Mouse (Mus musculus) lung, adult 2 months (tissue): ENCODE data around the gene Brinp2. TPM values are rescaled to one million over a fixed set of nuclear protein-coding genes. Genes with fewer than 3 reads are reported as not detected.
A peak's percentile ranks its signal among the peaks of the same experiment; 100 is the strongest.

Experiments
- DNase-seq: peaks from one replicate; pipeline ENCODE4 v3.0.0; 2022
- H3K4me1 ChIP-seq: fragments of 200-500 bp; 2 replicates; pipeline ENCODE4 v1.6.1; 2011; ENCODE audit warnings: low read length; ENCODE audit not compliant: control insufficient read depth, insufficient read depth
- H3K4me3 ChIP-seq: fragments of 200-500 bp; replicated peaks from 2 replicates; pipeline ENCODE3; 2011; ENCODE audit warnings: low read depth, mild to moderate bottlenecking, control low read depth, low read length; ENCODE audit errors: extremely low read depth
- CTCF ChIP-seq: fragments of 200-500 bp; IDR thresholded peaks from 2 replicates; pipeline ENCODE4 v1.5.1; 2011; ENCODE audit warnings: mild to moderate bottlenecking, low read length, control low read depth; ENCODE audit not compliant: insufficient read depth
- POLR2A ChIP-seq: fragments of 200-500 bp; IDR thresholded peaks from 2 replicates; pipeline ENCODE4 v1.6.1; 2011; ENCODE audit warnings: low read depth, mild to moderate bottlenecking, control low read depth, low read length, borderline replicate concordance; ENCODE audit errors: extremely low read depth
- WGBS: fragments of 180-500 bp; shearing (Covaris S2); methylation state at CpG from one replicate; pipeline ENCODE4 v1.1.7; 2018; 5-methylcytosine and 5-hydroxymethylcytosine counted together
- polyA plus RNA-seq: library from polyadenylated mRNA; depleted of rRNA; stranded (reverse); fragments of >200 nt; gene quantifications from 2 replicates; pipeline ENCODE4 v1.2.3, GENCODE M21; 2012

The Brinp2 gene
- polyA plus RNA-seq, 1 experiment, result 0.22 TPM

DNA sequence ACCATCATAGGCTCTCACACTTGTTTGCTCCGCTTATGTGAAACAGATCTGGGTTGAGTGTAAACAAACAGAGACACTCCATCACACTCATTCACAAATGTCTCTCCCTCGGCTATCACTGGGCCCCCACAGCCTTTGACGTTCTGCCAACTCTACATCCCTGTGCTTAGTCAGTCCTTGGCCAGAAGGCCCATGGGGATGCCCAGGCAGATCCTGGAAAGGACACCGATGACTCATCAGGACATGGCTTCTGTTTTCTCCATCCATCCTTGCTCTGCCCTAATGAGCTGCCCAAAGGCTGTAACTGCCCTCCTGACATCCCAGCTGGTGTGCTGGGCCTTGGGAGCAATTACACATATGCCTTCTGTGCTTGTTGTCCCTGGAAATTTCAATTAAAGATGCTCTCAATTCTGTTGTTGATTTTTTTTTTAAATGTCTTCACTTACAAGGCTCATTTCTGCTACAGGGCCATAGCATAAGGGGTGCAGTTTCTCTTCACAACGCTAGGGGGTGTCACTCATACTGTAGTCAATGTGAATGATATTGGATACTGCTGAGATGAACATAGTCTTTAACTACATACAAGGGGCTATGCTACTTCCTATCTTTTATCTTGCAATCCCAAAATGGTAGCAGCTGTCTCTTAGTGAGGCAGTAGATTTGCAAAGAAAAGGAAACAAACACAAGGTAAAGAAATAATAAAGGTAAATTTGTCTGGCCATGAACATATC lies 45.5 kb downstream of the Brinp2 start:
- no peak for DNase-seq
- H3K4me1 ChIP-seq, result no peaks in the 10 kb centered on the region
- H3K4me3 ChIP-seq, result no peak overlapping the region
- 60% methylated on average over 5 of the region's 5 CpGs for WGBS
- TF ChIP-seq CTCF, result no peak
- no peak for TF ChIP-seq POLR2A

DNA sequence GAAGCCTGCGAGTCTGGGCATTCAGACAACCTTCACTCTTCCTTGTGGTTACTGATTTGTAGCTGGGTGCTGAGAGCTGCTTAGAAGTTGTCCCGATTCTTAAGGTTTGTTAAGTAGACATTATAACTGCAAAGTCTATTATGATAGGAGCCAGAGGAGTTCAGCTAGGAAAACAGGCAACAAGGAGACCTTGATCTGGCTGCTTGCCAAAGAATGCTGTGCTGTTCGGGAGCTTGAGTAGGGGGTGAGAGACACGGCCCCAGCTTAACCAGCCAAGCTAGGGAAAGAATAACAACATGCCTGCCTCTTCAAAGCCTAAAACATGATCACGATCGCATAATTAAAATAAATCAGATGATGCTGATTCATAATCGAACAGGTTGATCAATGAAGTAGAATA lies 59.1 kb downstream of the Brinp2 start:
- Histone ChIP-seq H3K4me1 (no peaks in the 10 kb centered on the region), H3K4me3 (no peak overlapping the region)
- no peak for TF ChIP-seq CTCF
- TF ChIP-seq POLR2A, result no peak
- WGBS, result 52% methylated on average over 7 of the region's 7 CpGs
- DNase-seq, result no peak

DNA sequence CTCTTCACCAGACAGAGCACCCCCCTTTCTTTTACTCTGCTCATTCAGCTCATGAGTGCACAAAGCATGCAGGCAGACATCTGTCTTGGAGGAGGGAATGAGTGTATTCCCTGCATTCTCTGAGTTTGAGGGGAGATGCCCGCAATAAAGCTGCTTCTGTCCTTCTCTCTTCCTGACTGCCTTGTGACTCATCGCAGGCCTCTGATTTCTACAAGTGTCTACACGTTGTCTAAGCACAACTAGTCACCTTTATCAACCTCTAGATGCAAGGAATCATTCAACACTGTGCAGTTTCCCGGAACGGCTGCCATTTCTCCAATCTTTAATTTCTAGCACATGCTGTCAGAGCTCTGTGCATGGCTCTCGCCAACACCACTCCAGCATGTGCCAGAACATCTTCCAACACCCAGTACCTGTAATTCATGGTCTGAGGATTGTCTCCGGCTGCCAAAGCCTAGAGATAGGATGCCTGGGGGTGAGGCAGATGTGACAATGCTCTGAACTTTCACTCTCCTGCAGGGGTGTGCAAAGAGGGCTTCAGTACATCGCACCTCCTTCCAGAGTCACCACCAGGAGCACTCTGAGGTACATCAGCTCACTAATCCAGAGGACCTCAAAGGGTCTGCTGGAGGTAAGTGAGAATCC lies 59.7 kb downstream of the Brinp2 start:
- no peak for TF ChIP-seq POLR2A
- TF ChIP-seq CTCF, result no peak
- DNase-seq, result no peak
- WGBS, result 62% methylated on average over 8 of the region's 8 CpGs
- no peaks in the 10 kb centered on the region for H3K4me1 ChIP-seq
- H3K4me3 ChIP-seq, result no peak overlapping the region

DNA sequence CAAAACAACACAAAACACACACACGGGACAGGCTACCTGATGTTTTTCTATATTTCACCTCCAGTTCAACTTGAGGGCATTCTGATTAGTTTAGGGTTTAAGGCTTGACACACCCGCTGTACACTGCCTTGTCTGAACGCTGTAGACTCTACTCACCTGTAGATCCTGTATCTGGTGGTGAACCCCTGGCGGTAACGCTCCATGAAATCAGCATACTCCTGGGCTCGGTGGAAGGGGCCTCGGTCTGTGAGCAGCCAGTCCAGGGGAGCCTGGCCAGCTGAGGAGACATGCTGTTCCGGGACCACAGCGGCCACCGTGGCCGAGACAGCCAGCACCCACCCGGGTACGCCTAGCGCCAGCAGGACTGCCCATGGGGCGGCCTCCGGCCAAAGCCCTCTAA lies 60.9 kb downstream of the Brinp2 start:
- H3K4me1 ChIP-seq, result no peaks in the 10 kb centered on the region
- 68% methylated on average over 16 of the region's 16 CpGs for WGBS
- H3K4me3 ChIP-seq, result no peak overlapping the region
- TF ChIP-seq CTCF, result no peak
- no peak for TF ChIP-seq POLR2A
- DNase-seq, result no peak

DNA sequence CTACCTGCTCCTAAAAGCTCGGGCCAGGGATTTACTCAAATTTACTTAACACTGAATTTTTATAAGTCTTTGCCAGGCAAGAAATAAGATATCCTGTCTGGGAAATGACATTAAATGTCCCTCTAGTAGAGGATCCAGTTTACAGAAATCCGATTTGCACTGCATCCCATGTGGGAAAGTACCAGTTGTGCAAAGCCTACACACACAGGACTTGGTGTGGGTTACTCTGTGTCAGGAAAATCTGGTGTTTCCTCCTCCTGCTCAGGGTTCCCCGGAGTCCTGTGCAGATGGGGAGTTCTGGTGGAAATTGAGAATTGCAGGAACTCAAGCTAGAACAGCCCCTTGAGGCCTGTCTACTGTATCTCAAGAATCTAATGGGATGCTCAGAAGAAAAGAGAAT lies 70.9 kb downstream of the Brinp2 start:
- DNase-seq, result no peak
- no peak overlapping the region for H3K4me3 ChIP-seq
- H3K4me1 ChIP-seq, result no peaks in the 10 kb centered on the region
- 73% methylated on average over 3 of the region's 3 CpGs for WGBS
- no peak for TF ChIP-seq POLR2A

DNA sequence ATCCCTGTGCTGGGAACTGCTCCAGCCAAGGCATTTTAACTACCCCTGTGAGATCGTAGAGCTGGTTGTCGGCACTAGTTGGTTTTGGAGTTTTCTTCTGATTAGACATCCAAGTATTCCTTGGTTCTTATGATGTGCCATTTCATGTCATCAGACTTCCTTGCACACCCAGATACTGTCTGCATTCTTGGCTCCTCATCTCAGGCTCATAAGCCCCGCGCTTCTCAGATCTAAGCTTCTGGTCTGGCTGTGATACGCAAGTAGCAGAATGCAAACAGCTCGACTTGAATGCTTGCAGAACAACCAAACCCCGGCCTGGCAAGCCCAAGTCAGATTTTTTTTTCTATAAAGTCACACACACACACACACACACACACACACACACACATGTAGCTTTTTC lies 72.3 kb downstream of the Brinp2 start:
- 65% methylated on average over 7 of the region's 7 CpGs for WGBS
- no peak for TF ChIP-seq POLR2A
- TF ChIP-seq CTCF, result no peak
- H3K4me1 ChIP-seq, result no peaks in the 10 kb centered on the region
- H3K4me3 ChIP-seq, result no peak overlapping the region
- DNase-seq, result no peak

DNA sequence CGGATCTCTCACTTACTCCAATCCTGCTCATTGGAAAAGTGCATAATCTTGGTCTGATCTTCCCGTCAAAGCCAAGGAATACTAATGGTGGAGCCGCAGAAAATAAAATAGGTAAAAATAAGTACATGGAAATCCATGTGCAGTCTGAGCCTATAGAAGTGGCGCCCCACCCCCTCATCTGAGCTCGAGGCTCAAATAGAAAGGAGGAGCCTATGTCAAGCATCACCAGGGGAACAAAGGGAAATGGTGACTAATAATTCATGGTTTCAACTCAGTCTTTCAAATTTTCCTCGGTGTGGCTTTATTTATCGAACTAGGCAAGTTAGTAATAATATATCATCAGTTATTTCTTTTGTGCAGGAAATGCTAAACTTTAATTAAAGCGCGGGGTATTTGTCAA lies 84.1 kb downstream of the Brinp2 start:
- TF ChIP-seq POLR2A, result no peak
- TF ChIP-seq CTCF, result no peak
- no peak for DNase-seq
- H3K4me3 ChIP-seq, result no peak overlapping the region
- 79% methylated on average over 9 of the region's 9 CpGs for WGBS
- H3K4me1 ChIP-seq, result no peaks in the 10 kb centered on the region

DNA sequence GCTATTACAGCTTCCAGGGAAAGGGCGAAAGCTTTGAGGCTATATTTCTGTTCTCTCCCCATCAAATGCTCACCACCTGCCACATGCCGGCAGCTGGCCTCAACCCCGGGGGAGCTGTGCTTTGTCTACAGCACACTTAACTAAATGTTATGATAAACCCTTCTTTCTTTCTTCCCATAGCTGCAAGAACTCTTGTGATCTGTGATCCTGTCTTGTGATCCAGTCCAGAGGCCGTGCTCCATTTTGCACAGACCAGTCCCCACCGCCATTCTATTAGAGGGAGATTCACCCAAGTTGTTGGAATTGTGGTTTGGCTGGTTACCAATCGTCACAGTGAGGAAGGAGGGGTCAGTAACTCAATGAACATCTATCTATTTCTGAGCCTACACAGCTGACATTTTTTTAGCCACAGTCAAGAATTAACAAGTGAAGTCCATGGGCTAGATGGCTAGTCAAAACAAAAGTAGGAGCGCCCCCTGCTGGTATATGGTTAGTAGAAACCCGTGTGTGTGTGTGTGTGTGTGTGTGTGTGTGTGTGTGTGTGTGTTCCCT lies 89.0 kb downstream of the Brinp2 start:
- H3K4me3 ChIP-seq, result no peak overlapping the region
- whole genome bisulfite sequencing, result 47% methylated on average over 8 of the region's 8 CpGs
- TF ChIP-seq POLR2A (no peak), CTCF (no peak)
- peak; percentile 5 for DNase-seq
- no peaks in the 10 kb centered on the region for H3K4me1 ChIP-seq

DNA sequence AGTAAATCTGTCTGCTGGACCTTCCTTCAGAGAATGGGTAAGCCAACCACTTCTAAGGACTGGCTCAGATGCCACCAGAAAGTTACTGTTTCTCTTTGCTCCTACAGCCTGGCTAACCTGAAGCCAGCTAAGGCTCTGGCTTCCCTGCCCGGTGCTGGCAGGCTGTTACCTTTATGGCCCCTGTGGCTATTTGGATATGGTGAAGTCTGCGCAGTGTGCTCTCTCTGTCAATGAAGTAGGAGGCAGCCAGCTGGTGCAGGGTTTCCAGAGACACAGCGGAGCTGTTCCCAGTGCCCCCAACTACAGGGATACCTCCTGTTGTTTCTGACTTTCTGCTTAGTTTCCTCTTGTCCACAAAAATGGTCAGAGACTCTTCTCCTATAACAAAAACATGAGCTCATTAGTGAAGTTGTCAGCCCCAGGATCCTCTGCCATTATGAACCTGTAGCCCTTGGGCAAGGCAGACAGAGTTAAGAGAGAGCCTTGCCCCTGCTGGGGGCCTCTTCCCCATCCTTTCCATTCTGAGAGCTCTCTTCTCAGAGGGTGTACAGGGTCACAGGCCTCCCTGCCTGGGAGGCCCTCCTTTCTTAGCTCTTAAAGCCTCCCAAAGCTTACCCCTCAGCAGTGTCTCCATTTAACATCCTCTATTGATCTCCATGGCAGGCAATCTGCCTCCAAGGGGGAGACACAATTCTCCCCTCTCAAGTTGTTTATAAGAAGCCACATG lies 89.7 kb downstream of the Brinp2 start:
- Histone ChIP-seq H3K4me1 (no peaks in the 10 kb centered on the region), H3K4me3 (no peak overlapping the region)
- TF ChIP-seq CTCF (no peak), POLR2A (no peak)
- DNase-seq, result no peak
- 73% methylated on average over 3 of the region's 3 CpGs for WGBS
